Mouse (Mus musculus): ENCODE data around the gene Kptn.

The Kptn gene

GRCm38 (mm10) chr7:16125829-16126228, 6.1 kb downstream of the Kptn start:
- DNase-seq: no peak

DNA sequence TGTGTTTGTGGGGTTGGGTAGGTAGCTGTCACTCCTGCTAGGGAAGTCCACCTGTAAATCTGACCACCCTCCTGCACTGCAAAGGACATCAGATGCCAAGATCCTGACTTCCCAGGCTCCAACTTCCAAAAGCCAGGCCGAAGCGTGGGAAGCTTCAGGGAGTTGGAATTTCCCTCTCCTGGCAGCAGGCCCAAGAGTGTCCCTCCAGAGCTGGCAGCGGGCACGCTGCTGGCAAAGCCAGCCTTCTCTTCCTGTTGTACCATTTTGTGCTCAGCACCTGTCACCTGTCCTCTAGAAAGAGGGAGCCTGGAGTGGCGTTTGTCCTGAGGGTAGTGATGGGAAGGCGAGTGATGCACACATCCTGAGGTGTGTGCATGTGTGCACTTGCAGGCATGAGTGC, 8.6 kb downstream of the Kptn start:
- DNase-seq: no peak

GRCm38 (mm10) chr7:16128899-16129298, 9.2 kb downstream of the Kptn start:
- no peak for DNase-seq

- peak; percentile 80 for DNase-seq
These were observed 9.7 kb downstream of the Kptn start, which contains the start of gene Slc8a2 for GRCm38 (mm10) chr7:16129421-16129845. Gene Slc8a2, plus strand, starts transcription at chr7:16129826.

DNA sequence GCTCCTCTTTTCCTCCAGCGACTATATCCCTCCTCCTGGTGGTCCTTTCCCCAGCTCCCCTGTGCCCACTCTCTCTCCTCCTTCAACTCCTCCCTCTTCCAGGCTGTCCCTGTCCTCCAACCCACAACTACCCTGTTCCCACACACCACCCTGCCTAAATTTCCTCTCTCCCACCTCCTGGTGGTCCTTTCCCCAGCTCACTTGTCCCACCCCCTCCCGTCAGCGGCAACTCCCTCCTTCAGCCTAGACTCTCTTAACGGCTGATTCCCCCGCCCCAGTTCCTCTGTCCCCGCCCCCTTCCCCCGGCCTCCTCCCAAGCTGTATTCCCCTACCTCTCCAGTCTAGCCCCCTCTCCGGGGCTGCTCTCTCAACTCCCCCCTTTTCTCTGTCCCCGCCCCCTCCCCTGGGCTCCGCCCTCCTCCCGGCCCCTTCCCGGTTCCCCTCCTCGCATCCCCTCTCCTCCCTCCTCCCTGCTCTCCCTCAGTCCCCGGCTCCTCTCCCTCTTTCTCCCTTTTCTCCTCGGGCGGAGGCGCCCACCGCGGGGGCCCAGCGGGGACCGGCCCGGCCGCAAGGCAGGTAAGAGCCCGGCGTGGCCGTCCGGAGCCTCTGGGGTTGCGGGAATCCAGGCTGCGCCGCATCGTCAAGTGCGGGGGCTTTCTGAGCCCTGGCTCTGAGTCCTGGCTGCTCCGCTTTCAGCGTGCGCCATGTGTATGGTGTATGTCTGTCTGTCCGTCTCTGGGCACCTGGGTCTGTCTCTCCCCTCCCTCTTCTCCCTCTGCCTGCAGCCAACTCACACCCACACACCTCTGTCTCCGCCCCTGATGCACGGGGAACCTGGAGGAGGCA, 10.4 kb downstream of the Kptn start:
- peak; percentile 19 for DNase-seq

DNA sequence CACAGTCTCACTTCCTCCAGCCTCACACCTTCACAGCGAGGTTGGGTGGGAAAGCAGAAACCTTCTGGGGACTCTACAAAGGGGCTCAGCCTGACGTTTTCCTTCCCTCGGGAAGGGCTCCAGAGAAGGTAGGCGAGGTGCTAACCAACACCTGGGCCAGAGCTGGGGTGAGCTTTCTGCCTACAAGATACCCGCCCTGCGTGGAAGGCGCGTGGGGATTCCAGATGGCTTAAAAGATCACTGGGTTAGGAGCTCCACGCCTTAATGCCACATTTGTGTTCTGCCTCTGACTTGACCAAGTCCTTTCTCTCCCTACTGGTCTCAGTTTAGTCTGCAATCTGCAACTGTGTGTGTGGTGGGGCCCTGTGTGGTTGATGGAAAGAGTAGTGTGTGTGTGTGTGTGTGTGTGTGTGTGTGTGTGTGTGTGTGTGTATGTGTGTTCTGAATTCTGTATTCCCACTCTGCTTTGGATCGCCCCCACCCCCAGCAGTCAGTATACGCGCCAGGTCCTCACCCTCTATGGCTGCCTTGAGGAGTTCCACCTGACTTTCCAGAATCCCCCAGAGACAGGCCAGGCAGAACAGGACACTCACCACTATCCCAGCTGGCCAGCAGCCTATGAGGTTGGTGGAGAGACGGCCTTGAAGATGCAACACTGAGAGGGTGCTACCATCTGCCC, 11.4 kb downstream of the Kptn start:
- DNase-seq: no peak

DNA sequence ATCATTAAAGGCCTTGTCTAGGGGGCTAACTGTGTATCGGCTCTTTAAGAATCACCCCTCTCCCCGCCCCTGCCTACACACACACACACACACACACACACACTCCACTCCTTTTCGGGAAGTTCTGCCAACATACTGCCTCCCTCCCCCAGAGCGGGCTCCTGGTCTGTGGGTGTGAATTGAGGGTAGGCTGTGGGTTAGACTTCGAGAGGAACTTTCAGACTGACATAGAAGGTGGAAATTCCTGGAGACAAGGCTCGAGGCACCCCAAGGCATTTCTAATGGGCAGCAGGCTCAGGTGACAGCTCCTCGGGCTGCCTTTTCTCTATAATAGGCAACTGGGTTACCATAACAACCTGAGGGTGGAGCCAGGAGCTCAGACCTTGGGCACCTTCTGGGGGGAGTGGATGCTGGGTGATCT, 12.5 kb downstream of the Kptn start:
- no peak for DNase-seq

- DNase-seq: no peak
These were observed 13.2 kb downstream of the Kptn start for GRCm38 (mm10) chr7:16132926-16133325.

GRCm38 (mm10) chr7:16133691-16134090, 14.0 kb downstream of the Kptn start:
- DNase-seq: no peak

DNA sequence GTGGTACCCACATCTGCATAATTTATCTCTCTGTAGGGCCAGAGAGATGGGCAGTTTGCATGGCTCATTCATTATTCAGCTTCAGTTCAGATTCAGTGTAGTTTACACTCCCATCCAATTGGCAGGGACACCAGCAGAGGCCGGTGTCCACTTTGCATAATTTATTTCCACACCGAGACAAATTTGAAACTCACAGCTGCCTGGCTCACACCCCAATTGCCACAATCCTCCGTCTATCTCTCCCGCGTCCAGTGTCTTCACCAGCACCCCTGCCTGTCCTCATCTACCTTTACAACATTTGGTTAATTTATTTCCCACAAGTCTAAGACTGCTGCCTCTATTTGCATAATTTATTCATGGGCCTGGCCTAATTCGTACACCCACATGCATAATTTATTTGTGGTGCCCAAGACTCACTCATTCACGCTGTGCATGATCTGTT, 15.3 kb downstream of the Kptn start:
- DNase-seq: no peak

- DNase-seq: no peak
These were observed 27.1 kb downstream of the Kptn start for GRCm38 (mm10) chr7:16146489-16147410.

DNA sequence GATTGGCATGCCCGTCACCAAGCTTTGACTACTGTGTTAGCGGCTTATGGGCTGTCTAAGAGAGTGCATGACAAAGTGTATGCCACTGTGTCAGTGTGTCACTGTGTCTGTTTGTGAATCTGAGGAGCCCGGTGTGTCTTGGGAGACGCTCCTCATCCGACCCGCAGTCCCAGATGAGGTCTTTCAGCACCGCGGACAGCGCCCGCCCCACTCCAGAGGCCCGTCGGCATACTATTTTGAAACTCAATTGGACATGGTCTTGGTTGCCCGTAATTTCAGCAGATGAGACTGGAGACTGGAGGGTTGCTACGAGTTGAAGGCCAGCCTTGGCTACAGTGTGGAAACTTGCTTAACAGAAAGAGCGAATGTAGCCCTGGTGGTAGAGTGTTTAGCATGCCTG, 27.9 kb downstream of the Kptn start:
- peak; percentile 88 for DNase-seq

- no peak for DNase-seq
These were observed 29.5 kb downstream of the Kptn start for GRCm38 (mm10) chr7:16149241-16149640.

DNA sequence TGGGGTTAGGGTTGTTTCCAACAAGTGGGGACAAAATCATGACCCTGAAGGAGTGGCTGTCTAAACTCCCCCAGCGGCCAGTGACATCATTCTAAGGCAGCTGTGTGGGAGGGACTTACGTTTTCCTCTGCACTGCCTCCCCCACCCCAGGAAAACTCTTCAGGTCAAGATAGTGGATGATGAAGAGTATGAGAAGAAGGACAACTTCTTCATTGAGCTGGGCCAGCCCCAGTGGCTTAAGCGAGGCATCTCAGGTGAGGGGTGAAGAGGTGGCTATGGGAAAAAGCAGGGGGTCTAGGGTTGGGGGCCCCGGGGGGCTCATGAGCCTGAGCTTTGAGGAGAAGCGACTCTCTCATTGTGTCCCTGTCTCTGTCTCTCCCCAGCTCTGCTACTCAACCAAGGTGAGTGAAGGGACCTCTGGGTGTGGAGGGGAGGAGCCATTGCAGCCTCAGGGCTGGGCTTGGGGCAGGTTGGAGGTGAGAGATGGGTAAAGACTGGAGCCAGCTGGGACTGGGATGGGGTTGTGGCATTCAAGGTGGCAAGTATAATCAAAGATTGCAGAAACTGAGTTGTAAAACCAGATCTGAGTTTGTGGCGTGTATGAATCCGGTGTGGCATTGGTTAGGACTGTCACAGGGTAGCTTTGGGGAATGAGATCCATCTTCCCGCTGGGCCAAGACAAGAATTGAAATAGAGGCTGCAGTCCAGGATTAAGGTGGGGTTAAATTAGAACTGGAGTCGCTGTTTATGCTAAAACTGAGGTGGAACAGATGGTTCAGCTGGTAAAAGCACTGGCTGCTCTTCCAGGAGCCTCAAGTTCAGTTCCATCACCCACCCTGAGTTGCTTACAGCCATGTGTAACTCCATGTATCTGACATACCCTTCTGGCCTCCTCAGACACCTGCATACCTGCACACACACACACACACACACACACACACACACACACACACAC, 30.8 kb downstream of the Kptn start:
- no peak for DNase-seq

DNA sequence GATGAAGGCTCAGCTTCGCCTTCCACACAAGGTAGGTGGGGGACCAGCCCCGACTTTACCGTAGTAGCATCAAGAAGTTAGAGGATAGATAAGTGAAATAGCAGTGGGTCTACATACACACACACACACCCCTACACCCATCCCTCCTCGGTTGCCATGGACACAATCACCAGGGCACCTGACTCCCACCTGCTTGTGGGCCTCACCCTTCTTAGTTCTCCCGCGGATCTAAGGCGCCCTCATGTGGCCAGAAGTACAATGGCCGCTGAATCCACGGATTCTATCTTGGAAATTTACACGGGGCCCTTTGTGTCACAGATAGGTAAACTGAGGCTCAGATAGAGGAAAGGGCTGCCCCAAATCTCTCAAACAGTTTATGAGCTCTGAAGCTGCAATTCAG, 33.8 kb downstream of the Kptn start:
- DNase-seq: peak; percentile 73

- DNase-seq: no peak
These were observed 35.6 kb downstream of the Kptn start for GRCm38 (mm10) chr7:16155132-16155872.

DNA sequence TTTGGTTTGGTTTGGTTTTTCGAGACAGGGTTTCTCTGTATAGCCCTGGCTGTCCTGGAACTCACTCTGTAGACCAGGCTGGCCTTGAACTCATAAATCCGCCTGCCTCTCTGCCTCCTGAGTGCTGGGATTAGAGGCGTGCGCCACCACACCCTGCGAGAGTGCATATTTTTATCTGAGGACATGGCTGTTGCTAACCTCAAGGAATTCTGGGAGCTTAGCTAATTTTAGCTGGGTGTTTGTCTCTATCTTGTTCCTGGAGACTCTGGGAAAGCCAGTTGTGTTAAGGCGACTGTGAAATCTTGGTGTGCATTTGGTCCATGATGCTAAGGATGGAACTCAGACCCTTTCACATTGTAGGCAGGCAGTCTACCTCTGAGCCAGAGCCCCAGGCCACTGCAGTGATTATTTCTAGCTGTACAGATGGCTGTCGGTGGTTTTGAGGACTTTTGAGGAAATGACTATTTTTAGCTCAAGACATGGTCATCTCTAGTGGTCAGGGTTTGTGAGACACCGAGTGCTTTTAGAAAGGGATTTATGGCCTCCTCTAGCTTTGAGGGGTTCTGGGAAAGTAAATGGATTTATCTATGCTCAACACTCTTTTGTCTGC, 36.5 kb downstream of the Kptn start:
- no peak for DNase-seq

DNA sequence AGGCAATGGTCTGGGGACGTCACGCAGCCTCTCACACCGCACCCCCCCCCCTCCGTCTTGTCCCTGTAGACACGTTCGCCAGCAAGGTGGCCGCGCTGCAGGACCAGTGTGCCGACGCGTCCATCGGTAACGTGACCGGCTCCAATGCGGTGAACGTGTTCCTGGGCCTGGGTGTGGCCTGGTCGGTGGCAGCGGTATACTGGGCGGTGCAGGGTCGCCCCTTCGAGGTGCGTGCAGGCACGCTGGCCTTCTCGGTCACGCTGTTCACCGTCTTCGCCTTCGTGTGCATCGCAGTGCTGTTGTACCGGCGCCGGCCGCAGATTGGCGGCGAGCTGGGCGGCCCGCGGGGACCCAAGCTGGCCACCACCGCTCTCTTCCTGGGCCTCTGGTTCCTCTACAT, 39.0 kb downstream of the Kptn start:
- no peak for DNase-seq

DNA sequence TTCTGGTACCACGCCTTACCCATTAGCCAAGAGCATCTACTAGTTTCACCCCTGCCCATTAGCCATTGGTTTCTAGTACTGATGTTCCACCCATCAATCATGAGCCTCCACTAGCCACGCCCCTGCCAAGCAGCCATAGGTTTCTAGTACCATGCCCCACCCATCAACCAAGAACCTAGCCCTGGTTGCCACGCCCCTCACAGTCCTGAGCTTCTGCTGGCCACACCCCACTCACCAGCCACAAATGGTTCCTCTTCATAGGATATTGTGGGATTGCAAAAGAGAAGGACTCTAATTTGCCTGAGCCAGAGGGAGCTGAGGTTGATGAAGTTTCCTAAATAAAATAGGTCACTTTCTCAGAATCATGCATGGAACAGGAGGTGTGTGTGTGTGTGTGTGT, 41.0 kb downstream of the Kptn start:
- DNase-seq: no peak

- DNase-seq: no peak
These were observed 41.6 kb downstream of the Kptn start for GRCm38 (mm10) chr7:16161302-16161701.

GRCm38 (mm10) chr7:16162036-16162435, 42.3 kb downstream of the Kptn start:
- DNase-seq: no peak
